Mouse (Mus musculus) heart, embryonic 11.5 days (tissue): ENCODE data around the gene Rbm18. TPM values are rescaled to one million over a fixed set of nuclear protein-coding genes. Genes with fewer than 3 reads are reported as not detected.
"Not testable (repeated sequence)": the region's sequence is repeated elsewhere in the genome, so short reads cannot be mapped to it uniquely, and the experiment has no call there.

Source experiments
- ATAC-seq: fragments of 200-750 bp; cut with Nextera tagmentation; replicated peaks from 2 replicates; pipeline ENCODE4 v1.8.0; 2017; ENCODE audit warnings: moderate library complexity; ENCODE audit not compliant: insufficient number of reproducible peaks, low FRiP score, low TSS enrichment
- H3K27ac ChIP-seq: fragments of 300-500 bp; sonication (generic); 2 replicates; pipeline ENCODE4 v1.5.1; 2014; ENCODE audit warnings: mild to moderate bottlenecking, low read depth, low read length
- H3K27me3 ChIP-seq: fragments of 300-500 bp; sonication (generic); 2 replicates; pipeline ENCODE4 v1.6.1; 2014; ENCODE audit warnings: mild to moderate bottlenecking, low read length, mixed read lengths; ENCODE audit not compliant: control insufficient read depth, insufficient read depth
- H3K36me3 ChIP-seq: fragments of 300-500 bp; sonication (generic); 2 replicates; pipeline ENCODE4 v1.6.1; 2014; ENCODE audit warnings: mild to moderate bottlenecking, low read length, moderate library complexity, mixed read lengths; ENCODE audit not compliant: control insufficient read depth, insufficient read depth
- H3K4me1 ChIP-seq: fragments of 300-500 bp; sonication (generic); 2 replicates; pipeline ENCODE4 v1.6.1; 2014; ENCODE audit warnings: low read length; ENCODE audit not compliant: control insufficient read depth, insufficient read depth
- H3K4me2 ChIP-seq: fragments of 300-500 bp; sonication (generic); 2 replicates; pipeline ENCODE4 v1.6.1; 2014; ENCODE audit warnings: mild to moderate bottlenecking, moderate library complexity
- H3K4me3 ChIP-seq: fragments of 300-500 bp; sonication (generic); 2 replicates; pipeline ENCODE4 v1.5.1; 2014; ENCODE audit warnings: low read depth, low read length
- H3K9ac ChIP-seq: fragments of 300-500 bp; sonication (generic); 2 replicates; pipeline ENCODE4 v1.6.1; 2014; ENCODE audit warnings: mild to moderate bottlenecking, low read depth, low read length, moderate library complexity
- H3K9me3 ChIP-seq: fragments of 300-500 bp; sonication (generic); replicated peaks from 2 replicates; pipeline ENCODE4 v1.6.1; 2016; ENCODE audit warnings: low read length; ENCODE audit not compliant: control insufficient read depth
- WGBS: fragments of 180-500 bp; shearing (Covaris S2); extraction: QIAGEN DNeasy Blood & Tissue Kit; methylation state at CpG from one replicate; pipeline ENCODE4 v1.1.7; 2014; ENCODE audit not compliant: insufficient replicate concordance; 5-methylcytosine and 5-hydroxymethylcytosine counted together
- polyA plus RNA-seq: library from polyadenylated mRNA; unstranded; fragments of >200 nt; fragmentation: Nextera tagmentation; extraction: Ambion mirVana; gene quantifications from 2 replicates; pipeline ENCODE4 v1.2.1, GENCODE M21; 2014

Rbm18 gene
- polyA plus RNA-seq = 53.7 and 62.8 TPM in 2 replicates

DNA sequence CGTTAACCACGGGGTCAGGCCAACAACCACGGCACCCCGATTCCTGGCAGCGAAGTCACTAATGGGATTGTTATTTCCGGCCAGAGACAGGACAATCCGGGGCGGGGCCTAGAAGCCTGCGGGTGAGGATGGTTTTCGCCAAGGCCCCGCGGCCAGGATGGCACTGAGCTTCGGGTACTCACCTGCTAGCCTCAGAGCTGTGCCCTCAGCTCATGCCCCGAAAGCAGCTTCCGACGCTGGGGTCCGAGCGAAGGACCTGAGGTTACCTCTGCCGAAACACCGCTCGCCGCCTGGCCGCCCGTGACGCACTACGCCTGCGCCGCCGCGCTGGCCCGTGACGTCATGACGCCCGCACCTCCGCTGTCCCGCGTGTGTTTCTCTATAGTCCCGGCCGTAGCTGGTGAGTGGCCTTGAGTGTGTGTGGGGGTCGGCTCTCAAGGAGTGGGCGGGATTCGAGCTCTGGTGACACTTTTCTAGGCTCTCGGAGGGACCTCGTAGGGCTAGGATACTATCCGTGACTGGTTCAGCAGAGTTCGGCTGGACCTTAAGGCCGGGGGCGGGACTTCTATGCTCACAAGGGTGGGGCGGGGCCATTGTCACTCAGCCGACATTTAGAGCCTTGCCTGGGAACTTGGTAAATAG lies at the start of gene Rbm18, which contains the start of gene Mrrf:
Rbm18 (minus strand) TSS at position 474 of the 642 bp plus-strand sequence.
Mrrf (plus strand) TSS at position 90 of the 642 bp plus-strand sequence.
- WGBS = under 1% methylated on average over 50 of the region's 50 CpGs
- Histone ChIP-seq H3K27ac (peak within 1 kb of the TSS; percentile 83), H3K27me3 (no peaks in the 10 kb centered on the region), H3K36me3 (peaks cover 11% of the 10 kb centered on the region), H3K9me3 (no peaks in the 10 kb centered on the region), H3K4me3 (peak within 1 kb of the TSS; percentile 61), H3K4me2 (peak within 1 kb of the TSS; percentile 81), H3K4me1 (peaks cover 10% of the 10 kb centered on the region), H3K9ac (peak within 1 kb of the TSS; percentile 78)
- peak; percentile 96 for ATAC-seq

DNA sequence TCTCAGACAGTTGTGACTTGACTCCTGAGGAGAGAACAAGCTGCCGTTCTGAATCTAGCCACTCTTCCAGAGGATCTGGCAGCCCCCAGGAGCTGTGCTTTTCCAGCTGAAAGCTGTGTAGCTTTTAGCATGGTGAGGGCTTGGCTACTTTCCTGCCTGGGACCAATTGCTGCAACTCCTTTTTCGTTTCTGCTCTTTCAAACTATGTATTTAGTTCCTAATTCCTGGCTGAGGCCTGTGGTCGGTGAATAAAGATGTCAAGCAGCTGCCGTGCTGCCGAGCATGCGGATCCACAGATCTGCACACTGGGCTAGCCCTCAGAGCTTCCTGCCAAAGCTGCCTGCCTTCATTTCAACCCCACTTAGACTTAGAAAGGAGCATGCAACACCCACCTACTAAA lies 48.3 kb upstream of the Rbm18 start:
- Histone ChIP-seq H3K4me3 (no peak overlapping the region), H3K9me3 (no peaks in the 10 kb centered on the region), H3K4me1 (no peaks in the 10 kb centered on the region; the same call in 1 of the 2 replicates), H3K27ac (no peak overlapping the region), H3K36me3 (no peaks in the 10 kb centered on the region), H3K9ac (no peak overlapping the region), H3K27me3 (no peaks in the 10 kb centered on the region), H3K4me2 (no peak overlapping the region)
- 78% methylated on average over 6 of the region's 6 CpGs for WGBS
- no peak for ATAC-seq

DNA sequence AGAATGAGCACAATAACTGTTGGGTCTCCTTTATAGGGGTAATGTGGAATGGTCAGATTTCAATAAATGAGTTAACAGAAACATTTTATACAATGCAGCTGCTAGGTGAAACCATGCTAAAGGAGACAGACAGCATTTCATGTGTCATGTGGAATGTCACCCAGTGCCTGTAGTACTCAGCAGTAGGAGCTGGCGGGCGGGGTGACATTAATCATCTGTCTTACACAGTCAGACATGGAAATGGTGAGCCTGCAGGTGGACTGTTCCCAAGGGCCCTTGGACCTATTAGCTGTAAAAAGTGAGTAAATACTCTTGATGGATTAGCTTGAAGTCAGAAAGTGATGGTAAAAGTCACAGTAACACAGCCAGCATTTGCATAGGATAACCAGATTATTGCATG lies 47.6 kb upstream of the Rbm18 start:
- Histone ChIP-seq H3K9me3 (no peaks in the 10 kb centered on the region), H3K4me1 (peaks cover 5% of the 10 kb centered on the region; the same call in 1 of the 2 replicates), H3K27ac (no peak overlapping the region), H3K4me3 (no peak overlapping the region), H3K9ac (no peak overlapping the region), H3K4me2 (no peak overlapping the region), H3K27me3 (no peaks in the 10 kb centered on the region), H3K36me3 (no peaks in the 10 kb centered on the region)
- 93% methylated on average over 2 of the region's 2 CpGs for WGBS
- no peak for ATAC-seq

DNA sequence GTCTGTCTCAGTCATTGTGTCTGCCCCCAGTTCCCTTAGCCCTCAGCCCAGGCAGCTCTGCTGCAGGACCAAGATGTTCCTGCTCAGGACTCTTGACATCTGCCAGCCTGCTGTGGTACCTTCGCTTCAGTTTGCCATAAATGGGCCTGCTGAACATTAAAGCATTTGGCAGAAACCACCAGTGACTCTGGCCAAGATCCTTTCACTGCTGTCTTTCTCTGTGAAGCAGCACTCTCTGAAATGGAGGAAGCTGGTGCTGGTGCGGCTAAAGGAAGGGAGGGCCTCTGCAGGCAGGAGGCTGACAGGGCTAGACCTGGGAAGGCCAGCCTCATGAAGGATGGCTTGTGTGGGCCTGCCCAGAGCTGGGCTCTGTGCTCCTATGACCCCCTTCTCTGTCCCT lies 46.7 kb upstream of the Rbm18 start:
- Histone ChIP-seq H3K9me3 (no peaks in the 10 kb centered on the region), H3K4me3 (no peak overlapping the region), H3K36me3 (no peaks in the 10 kb centered on the region), H3K27ac (no peak overlapping the region), H3K9ac (no peak overlapping the region), H3K4me2 (no peak overlapping the region), H3K27me3 (no peaks in the 10 kb centered on the region), H3K4me1 (peaks cover 5% of the 10 kb centered on the region; the same call in 1 of the 2 replicates)
- WGBS = 77% methylated on average over 2 of the region's 2 CpGs
- ATAC-seq = no peak

DNA sequence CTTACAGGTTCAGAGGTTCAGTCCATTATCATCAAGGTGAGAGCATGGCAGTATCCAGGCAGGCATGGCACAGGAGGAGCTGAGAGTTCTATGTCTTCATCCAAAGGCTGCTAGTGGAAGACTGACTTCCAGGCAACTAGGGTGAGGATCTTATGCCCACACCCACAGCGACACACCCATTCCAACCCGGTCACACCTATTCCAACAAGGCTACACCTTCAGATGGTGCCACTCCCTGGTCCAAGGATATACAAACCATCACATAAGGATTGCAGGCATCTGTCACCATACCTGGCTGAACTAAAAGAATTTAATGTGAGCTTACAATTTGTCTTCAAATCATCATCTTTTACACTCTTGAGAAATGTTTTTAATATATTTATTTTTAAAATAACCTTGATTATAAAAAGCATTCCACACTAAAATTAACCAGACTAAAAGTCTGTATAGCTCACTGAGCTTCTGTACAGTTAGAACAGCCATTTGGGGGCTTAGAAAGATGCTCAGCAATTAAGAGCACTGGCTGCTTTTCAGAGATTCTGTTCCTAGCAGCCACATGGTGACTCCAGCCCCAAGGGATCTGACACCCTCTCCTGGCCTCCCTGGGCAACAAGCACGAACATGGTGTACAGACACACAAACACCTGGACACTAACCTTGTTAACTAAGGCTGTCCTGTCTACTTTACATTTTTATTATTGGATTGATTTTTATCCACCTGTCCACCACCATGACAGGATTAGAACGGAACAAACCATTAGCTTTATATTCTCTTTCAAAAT lies 45.2 kb upstream of the Rbm18 start:
- WGBS = 89% methylated on average over 4 of the region's 4 CpGs
- H3K4me1 ChIP-seq, H3K27ac ChIP-seq, H3K4me2 ChIP-seq, H3K4me3 ChIP-seq, H3K9ac ChIP-seq, H3K27me3 ChIP-seq, H3K36me3 ChIP-seq, H3K9me3 ChIP-seq, ATAC-seq: not testable (repeated sequence)

DNA sequence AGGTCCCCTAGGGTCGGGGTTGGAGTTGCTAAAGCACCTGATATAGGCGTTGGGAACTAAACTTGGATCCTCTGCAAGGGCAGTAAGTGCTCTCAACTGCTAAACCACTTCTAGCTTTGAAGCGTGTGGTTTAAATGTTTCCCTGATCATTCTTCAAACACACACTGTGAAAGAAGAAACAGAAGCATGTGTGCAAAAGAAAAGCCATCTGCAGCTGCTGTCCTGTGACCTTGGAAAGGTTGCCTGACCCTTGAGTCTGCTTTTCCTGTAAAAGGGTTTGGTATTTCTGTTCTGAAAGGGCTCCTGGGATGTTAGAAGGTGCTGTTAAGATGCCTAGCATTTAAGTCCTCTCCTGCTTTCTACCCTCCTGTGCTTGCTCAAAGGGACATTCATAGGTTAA lies 42.9 kb upstream of the Rbm18 start:
- H3K27me3 ChIP-seq = no peaks in the 10 kb centered on the region
- no peak for ATAC-seq
- H3K9me3 ChIP-seq = no peaks in the 10 kb centered on the region
- no peak overlapping the region for H3K9ac ChIP-seq
- no peaks in the 10 kb centered on the region for H3K36me3 ChIP-seq
- H3K27ac ChIP-seq = no peak overlapping the region
- no peak overlapping the region for H3K4me2 ChIP-seq
- 48% methylated on average over 3 of the region's 3 CpGs for WGBS
- no peak overlapping the region for H3K4me3 ChIP-seq
- H3K4me1 ChIP-seq = peaks cover 5% of the 10 kb centered on the region; the same call in 1 of the 2 replicates

DNA sequence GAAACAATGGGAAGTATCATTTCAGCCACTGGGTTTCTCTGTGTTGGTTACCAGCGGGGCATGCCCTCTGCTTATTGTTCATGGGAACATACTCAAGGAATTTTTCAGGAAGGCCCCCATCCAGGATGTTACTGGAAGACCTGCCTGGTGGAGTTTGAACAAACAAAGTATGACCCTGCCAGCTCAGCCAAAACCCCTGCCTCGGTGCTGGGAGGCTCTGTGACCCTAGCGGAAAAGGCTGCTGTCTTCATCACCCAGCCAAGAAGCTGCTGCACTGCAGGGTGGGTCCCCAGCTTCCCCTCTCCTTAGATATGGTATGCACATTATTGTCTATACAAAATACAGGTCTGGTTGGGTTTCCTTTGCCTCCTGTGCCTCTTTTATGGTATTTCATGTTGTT lies 36.0 kb upstream of the Rbm18 start:
- no peak overlapping the region for H3K9ac ChIP-seq
- H3K4me2 ChIP-seq = no peak overlapping the region
- no peaks in the 10 kb centered on the region for H3K4me1 ChIP-seq
- H3K36me3 ChIP-seq = no peaks in the 10 kb centered on the region
- no peak overlapping the region for H3K27ac ChIP-seq
- no peak for ATAC-seq
- H3K27me3 ChIP-seq = no peaks in the 10 kb centered on the region
- 85% methylated on average over 3 of the region's 3 CpGs for WGBS
- no peaks in the 10 kb centered on the region for H3K9me3 ChIP-seq
- H3K4me3 ChIP-seq = no peak overlapping the region

DNA sequence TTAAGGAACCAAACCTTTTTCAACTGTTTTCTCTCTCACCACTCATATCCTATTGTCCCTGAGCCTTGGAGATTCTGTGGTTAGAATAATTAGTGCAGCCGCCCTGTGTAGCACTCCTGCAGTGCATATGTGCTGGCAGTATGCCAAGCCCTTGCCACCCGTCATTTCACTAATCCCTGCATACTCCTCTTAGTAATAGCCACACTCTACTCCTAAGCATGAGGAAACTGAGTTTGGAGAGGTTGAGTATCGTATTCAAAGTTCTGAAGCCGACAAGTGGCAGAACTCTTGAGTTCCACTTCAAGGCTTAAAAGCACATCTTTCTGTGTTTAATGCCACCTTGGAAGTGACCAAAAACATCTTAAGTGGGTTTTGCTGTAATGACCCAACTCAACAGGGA lies 35.6 kb upstream of the Rbm18 start:
- no peak overlapping the region for H3K27ac ChIP-seq

More for the DNA sequence above, 35.6 kb upstream of the Rbm18 start:
- Histone ChIP-seq H3K4me3 (no peak overlapping the region), H3K27me3 (no peaks in the 10 kb centered on the region), H3K9ac (no peak overlapping the region), H3K4me1 (no peaks in the 10 kb centered on the region), H3K36me3 (no peaks in the 10 kb centered on the region), H3K9me3 (no peaks in the 10 kb centered on the region), H3K4me2 (no peak overlapping the region)
- no peak for ATAC-seq
- WGBS = 67% methylated on average over 4 of the region's 4 CpGs
